Mouse (Mus musculus) kidney, embryonic 14.5 days (tissue): Measurements from ENCODE around the gene Rab3il1. TPM values are rescaled to one million over a fixed set of nuclear protein-coding genes. Genes with fewer than 3 reads are reported as not detected.

Experiments
- ATAC-seq: fragments of 200-750 bp; cut with Nextera tagmentation; 2 replicates; pipeline ENCODE4 v1.8.0; 2017; ENCODE audit warnings: moderate number of reproducible peaks, mild to moderate bottlenecking, moderate TSS enrichment, moderate library complexity; ENCODE audit not compliant: low FRiP score, low TSS enrichment
- H3K27ac ChIP-seq: fragments of 300-500 bp; sonication (generic); 2 replicates; pipeline ENCODE4 v1.5.1; 2014; ENCODE audit warnings: low read depth, mild to moderate bottlenecking, low read length, moderate library complexity, mixed read lengths
- H3K27me3 ChIP-seq: fragments of 300-500 bp; sonication (generic); 2 replicates; pipeline ENCODE4 v1.6.1; 2014; ENCODE audit warnings: mild to moderate bottlenecking, low read length; ENCODE audit not compliant: control insufficient read depth, insufficient read depth
- H3K36me3 ChIP-seq: fragments of 300-500 bp; sonication (generic); 2 replicates; pipeline ENCODE4 v1.6.1; 2014; ENCODE audit warnings: low read length, mixed read lengths; ENCODE audit not compliant: control insufficient read depth, insufficient read depth
- H3K4me1 ChIP-seq: fragments of 300-500 bp; sonication (generic); 2 replicates; pipeline ENCODE4 v1.6.1; 2014; ENCODE audit warnings: low read length, mixed read lengths; ENCODE audit not compliant: control insufficient read depth, insufficient read depth
- H3K4me2 ChIP-seq: fragments of 300-500 bp; sonication (generic); replicated peaks from 2 replicates; pipeline ENCODE4 v1.6.1; 2014; ENCODE audit warnings: low read depth, mild to moderate bottlenecking, low read length
- H3K4me3 ChIP-seq: fragments of 300-500 bp; sonication (generic); 2 replicates; pipeline ENCODE4 v1.5.1; 2014; ENCODE audit warnings: mild to moderate bottlenecking, low read length
- H3K9ac ChIP-seq: fragments of 300-500 bp; sonication (generic); 2 replicates; pipeline ENCODE4 v1.6.1; 2014; ENCODE audit warnings: low read depth, mild to moderate bottlenecking, low read length, moderate library complexity
- H3K9me3 ChIP-seq: fragments of 300-500 bp; sonication (generic); 2 replicates; pipeline ENCODE4 v1.6.1; 2016; ENCODE audit warnings: low read length; ENCODE audit not compliant: control insufficient read depth
- WGBS: fragments of 180-500 bp; shearing (Covaris S2); extraction: QIAGEN DNeasy Blood & Tissue Kit; methylation state at CpG from one replicate; pipeline ENCODE4 v1.1.7; 2014; 5-methylcytosine and 5-hydroxymethylcytosine counted together
- polyA plus RNA-seq: library from polyadenylated mRNA; unstranded; fragments of >200 nt; fragmentation: Nextera tagmentation; extraction: Ambion mirVana; gene quantifications from 2 replicates; pipeline ENCODE4 v1.2.1, GENCODE M21; 2014

Rab3il1 gene
- polyA plus RNA-seq, 1 experiment from 2014 or later, result 20.3 TPM

- WGBS, result 91% methylated on average over 4 of the region's 4 CpGs
- no peak overlapping the region for H3K9ac ChIP-seq
- H3K36me3 ChIP-seq, result peaks cover 90% of the 10 kb centered on the region
- H3K4me3 ChIP-seq, result no peak overlapping the region
- no peak for ATAC-seq
- H3K4me1 ChIP-seq, result no peaks in the 10 kb centered on the region
- H3K27ac ChIP-seq, result no peak overlapping the region
- H3K4me2 ChIP-seq, result no peak overlapping the region
- H3K9me3 ChIP-seq, result no peaks in the 10 kb centered on the region
- no peaks in the 10 kb centered on the region for H3K27me3 ChIP-seq
Observed at GRCm38 (mm10) chr19:10066189-10066500, 64.7 kb downstream of the Rab3il1 start.

- no peaks in the 10 kb centered on the region for H3K4me1 ChIP-seq
- peaks cover 94% of the 10 kb centered on the region for H3K36me3 ChIP-seq
- no peak for ATAC-seq
- no peak overlapping the region for H3K4me3 ChIP-seq
- 95% methylated on average over 3 of the region's 3 CpGs for WGBS
- H3K27me3 ChIP-seq, result no peaks in the 10 kb centered on the region
- no peak overlapping the region for H3K4me2 ChIP-seq
- H3K9me3 ChIP-seq, result no peaks in the 10 kb centered on the region
- no peak overlapping the region for H3K9ac ChIP-seq
- no peak overlapping the region for H3K27ac ChIP-seq
Observed at GRCm38 (mm10) chr19:10066502-10066901, 65.0 kb downstream of the Rab3il1 start.

- H3K9ac ChIP-seq, result no peak overlapping the region
- no peak overlapping the region for H3K4me3 ChIP-seq
- ATAC-seq, result no peak
- H3K9me3 ChIP-seq, result no peaks in the 10 kb centered on the region
- no peaks in the 10 kb centered on the region for H3K27me3 ChIP-seq
- 87% methylated on average over 7 of the region's 7 CpGs for WGBS
- no peaks in the 10 kb centered on the region for H3K4me1 ChIP-seq
- peaks cover 91% of the 10 kb centered on the region for H3K36me3 ChIP-seq
- no peak overlapping the region for H3K27ac ChIP-seq
- H3K4me2 ChIP-seq, result no peak overlapping the region
Observed at GRCm38 (mm10) chr19:10067701-10068100, 66.2 kb downstream of the Rab3il1 start.

GRCm38 (mm10) chr19:10070186-10070980 is 68.9 kb downstream of the Rab3il1 start:
- no peak overlapping the region for H3K9ac ChIP-seq
- H3K9me3 ChIP-seq, result no peaks in the 10 kb centered on the region
- 99% methylated on average over 8 of the region's 8 CpGs for WGBS
- H3K36me3 ChIP-seq, result peaks cover 88% of the 10 kb centered on the region
- no peak for ATAC-seq
- H3K4me3 ChIP-seq, result no peak overlapping the region
- H3K27ac ChIP-seq, result no peak overlapping the region
- H3K4me1 ChIP-seq, result no peaks in the 10 kb centered on the region
- no peak overlapping the region for H3K4me2 ChIP-seq
- no peaks in the 10 kb centered on the region for H3K27me3 ChIP-seq

GRCm38 (mm10) chr19:10071166-10071565 is 69.7 kb downstream of the Rab3il1 start:
- WGBS, result 91% methylated on average over 5 of the region's 5 CpGs
- no peak overlapping the region for H3K4me3 ChIP-seq
- H3K27ac ChIP-seq, result no peak overlapping the region
- no peaks in the 10 kb centered on the region for H3K9me3 ChIP-seq
- no peaks in the 10 kb centered on the region for H3K27me3 ChIP-seq
- no peaks in the 10 kb centered on the region for H3K4me1 ChIP-seq
- no peak overlapping the region for H3K9ac ChIP-seq
- H3K36me3 ChIP-seq, result peaks cover 87% of the 10 kb centered on the region
- ATAC-seq, result no peak
- no peak overlapping the region for H3K4me2 ChIP-seq

GRCm38 (mm10) chr19:10071892-10072291 is 70.4 kb downstream of the Rab3il1 start:
- Histone ChIP-seq H3K36me3 (peaks cover 88% of the 10 kb centered on the region), H3K4me2 (no peak overlapping the region), H3K27me3 (no peaks in the 10 kb centered on the region), H3K4me3 (no peak overlapping the region), H3K9me3 (no peaks in the 10 kb centered on the region), H3K27ac (no peak overlapping the region), H3K4me1 (no peaks in the 10 kb centered on the region), H3K9ac (no peak overlapping the region)
- 85% methylated on average over 4 of the region's 4 CpGs for WGBS
- no peak for ATAC-seq

GRCm38 (mm10) chr19:10073145-10073544 is 71.7 kb downstream of the Rab3il1 start:
- Histone ChIP-seq H3K4me2 (no peak overlapping the region), H3K4me1 (no peaks in the 10 kb centered on the region), H3K9ac (no peak overlapping the region), H3K4me3 (no peak overlapping the region), H3K36me3 (peaks cover 87% of the 10 kb centered on the region), H3K9me3 (no peaks in the 10 kb centered on the region), H3K27ac (no peak overlapping the region), H3K27me3 (no peaks in the 10 kb centered on the region)
- no peak for ATAC-seq
- 91% methylated on average over 5 of the region's 5 CpGs for WGBS

- ATAC-seq, result no peak
- no peaks in the 10 kb centered on the region for H3K27me3 ChIP-seq
- no peaks in the 10 kb centered on the region for H3K4me1 ChIP-seq
- no peak overlapping the region for H3K27ac ChIP-seq
- H3K9ac ChIP-seq, result no peak overlapping the region
- H3K4me2 ChIP-seq, result no peak overlapping the region
- peaks cover 97% of the 10 kb centered on the region for H3K36me3 ChIP-seq
- 86% methylated on average over 6 of the region's 6 CpGs for WGBS
- H3K4me3 ChIP-seq, result no peak overlapping the region
- H3K9me3 ChIP-seq, result no peaks in the 10 kb centered on the region
Observed at GRCm38 (mm10) chr19:10078392-10078791, 76.9 kb downstream of the Rab3il1 start.

GRCm38 (mm10) chr19:10080384-10080783 is 78.9 kb downstream of the Rab3il1 start:
- no peaks in the 10 kb centered on the region for H3K4me1 ChIP-seq
- H3K36me3 ChIP-seq, result peaks cover 95% of the 10 kb centered on the region
- WGBS, result 98% methylated on average over 7 of the region's 7 CpGs
- ATAC-seq, result no peak
- H3K27me3 ChIP-seq, result no peaks in the 10 kb centered on the region
- no peak overlapping the region for H3K9ac ChIP-seq
- H3K4me2 ChIP-seq, result no peak overlapping the region
- H3K9me3 ChIP-seq, result no peaks in the 10 kb centered on the region
- H3K27ac ChIP-seq, result no peak overlapping the region
- H3K4me3 ChIP-seq, result no peak overlapping the region
